Mouse (Mus musculus) bone marrow, adult 2 months (tissue): ENCODE results near the gene Ttc7b. TPM values are rescaled to one million over a fixed set of nuclear protein-coding genes. Genes with fewer than 3 reads are reported as not detected.

Experiments
- H3K27ac ChIP-seq: fragments of 200-500 bp; 2 replicates; pipeline ENCODE4 v1.5.1; 2012; ENCODE audit warnings: low read depth, mild to moderate bottlenecking, control low read depth, inconsistent platforms, low read length; ENCODE audit not compliant: control insufficient read depth, poor library complexity, insufficient read depth
- H3K4me1 ChIP-seq: fragments of 200-500 bp; 2 replicates; pipeline ENCODE4 v1.6.1; 2011; ENCODE audit warnings: low read length; ENCODE audit not compliant: control insufficient read depth, insufficient read depth
- H3K4me3 ChIP-seq: fragments of 200-500 bp; replicated peaks from 2 replicates; pipeline ENCODE3; 2011; ENCODE audit warnings: mild to moderate bottlenecking, low read depth, low read length, control low read depth; ENCODE audit not compliant: control insufficient read depth
- CTCF ChIP-seq: fragments of 200-500 bp; IDR thresholded peaks from 2 replicates; pipeline ENCODE4 v1.5.1; 2011; ENCODE audit warnings: low read length, control low read depth; ENCODE audit not compliant: control insufficient read depth, insufficient read depth
- POLR2A ChIP-seq: fragments of 200-500 bp; IDR thresholded peaks from 2 replicates; pipeline ENCODE4 v1.6.1; 2011; ENCODE audit warnings: low read depth, mild to moderate bottlenecking, control low read depth, low read length, borderline replicate concordance; ENCODE audit not compliant: control insufficient read depth
- WGBS: fragments of 180-500 bp; shearing (Covaris S2); methylation state at CpG from one replicate; pipeline ENCODE4 v1.1.7; 2018; 5-methylcytosine and 5-hydroxymethylcytosine counted together
- polyA plus RNA-seq: library from polyadenylated mRNA; stranded (reverse); fragments of >200 nt; gene quantifications from 2 replicates; pipeline ENCODE4 v1.2.4, GENCODE M21; 2011; ENCODE audit warnings: low replicate concordance; ENCODE audit not compliant: missing spikeins, insufficient read depth, insufficient read length

Ttc7b gene
- polyA plus RNA-seq, 1 experiment, result 26.5 TPM

GRCm38 (mm10) chr12:100372785-100373184 lies 147.8 kb downstream of the Ttc7b start:
- Histone ChIP-seq H3K4me3 (no peak overlapping the region), H3K27ac (no peak overlapping the region), H3K4me1 (no peaks in the 10 kb centered on the region)
- WGBS, result 80% methylated on average over 7 of the region's 7 CpGs
- no peak for TF ChIP-seq POLR2A
- TF ChIP-seq CTCF, result no peak

GRCm38 (mm10) chr12:100372015-100372414 lies 148.6 kb downstream of the Ttc7b start:
- 85% methylated on average over 4 of the region's 4 CpGs for WGBS
- no peaks in the 10 kb centered on the region for H3K4me1 ChIP-seq
- H3K4me3 ChIP-seq, result no peak overlapping the region
- H3K27ac ChIP-seq, result no peak overlapping the region
- TF ChIP-seq POLR2A (no peak), CTCF (no peak)

GRCm38 (mm10) chr12:100369786-100370185 lies 150.8 kb downstream of the Ttc7b start:
- H3K4me1 ChIP-seq, result no peaks in the 10 kb centered on the region
- H3K27ac ChIP-seq, result no peak overlapping the region
- 72% methylated on average over 2 of the region's 2 CpGs for WGBS
- H3K4me3 ChIP-seq, result no peak overlapping the region
- TF ChIP-seq CTCF (no peak), POLR2A (no peak)

- no peak overlapping the region for H3K4me3 ChIP-seq
- 73% methylated on average over 3 of the region's 3 CpGs for WGBS
- TF ChIP-seq POLR2A, result no peak
- no peak for TF ChIP-seq CTCF
Measured at GRCm38 (mm10) chr12:100369220-100369619, 151.4 kb downstream of the Ttc7b start.

GRCm38 (mm10) chr12:100361330-100361729 lies 159.3 kb downstream of the Ttc7b start:
- no peak overlapping the region for H3K4me3 ChIP-seq
- no peaks in the 10 kb centered on the region for H3K4me1 ChIP-seq
- no peak overlapping the region for H3K27ac ChIP-seq
- TF ChIP-seq POLR2A (no peak), CTCF (no peak)
- 86% methylated on average over 12 of the region's 12 CpGs for whole genome bisulfite sequencing

More at GRCm38 (mm10) chr12:100369220-100369619, 151.4 kb downstream of the Ttc7b start:
- Histone ChIP-seq H3K4me1 (no peaks in the 10 kb centered on the region), H3K27ac (no peak overlapping the region)

GRCm38 (mm10) chr12:100358040-100358620 lies 162.5 kb downstream of the Ttc7b start:
- no peak overlapping the region for H3K4me3 ChIP-seq
- no peaks in the 10 kb centered on the region for H3K4me1 ChIP-seq
- TF ChIP-seq CTCF, result no peak
- TF ChIP-seq POLR2A, result no peak
- 66% methylated on average over 6 of the region's 6 CpGs for WGBS
- H3K27ac ChIP-seq, result no peak overlapping the region

GRCm38 (mm10) chr12:100356407-100356806 lies 164.2 kb downstream of the Ttc7b start:
- no peaks in the 10 kb centered on the region for H3K4me1 ChIP-seq
- TF ChIP-seq POLR2A (no peak), CTCF (no peak)
- no peak overlapping the region for H3K27ac ChIP-seq
- H3K4me3 ChIP-seq, result no peak overlapping the region
- 77% methylated on average over 7 of the region's 7 CpGs for WGBS

GRCm38 (mm10) chr12:100355565-100355964 lies 165.1 kb downstream of the Ttc7b start:
- no peak for TF ChIP-seq POLR2A
- no peak for TF ChIP-seq CTCF
- Histone ChIP-seq H3K27ac (no peak overlapping the region), H3K4me3 (no peak overlapping the region), H3K4me1 (no peaks in the 10 kb centered on the region; the same call in 1 of the 2 replicates)
- 84% methylated on average over 5 of the region's 5 CpGs for WGBS

GRCm38 (mm10) chr12:100353954-100354353 lies 166.7 kb downstream of the Ttc7b start:
- Histone ChIP-seq H3K27ac (no peak overlapping the region), H3K4me1 (no peaks in the 10 kb centered on the region; the same call in 1 of the 2 replicates), H3K4me3 (no peak overlapping the region)
- TF ChIP-seq POLR2A (no peak), CTCF (no peak)
- WGBS, result 67% methylated on average over 7 of the region's 7 CpGs
